Mouse (Mus musculus): Measurements from ENCODE around the gene Gm3138. TPM values are rescaled to one million over a fixed set of nuclear protein-coding genes. Genes with fewer than 3 reads are reported as not detected.

The Gm3138 gene
- polyA plus RNA-seq (2014; fragmentation: Illumina TruSeq; extraction: RNeasy Lipid Tissue Mini Kit (QIAGEN cat#74804); ENCODE audit: low read depth, low replicate concordance), result not detected

DNA sequence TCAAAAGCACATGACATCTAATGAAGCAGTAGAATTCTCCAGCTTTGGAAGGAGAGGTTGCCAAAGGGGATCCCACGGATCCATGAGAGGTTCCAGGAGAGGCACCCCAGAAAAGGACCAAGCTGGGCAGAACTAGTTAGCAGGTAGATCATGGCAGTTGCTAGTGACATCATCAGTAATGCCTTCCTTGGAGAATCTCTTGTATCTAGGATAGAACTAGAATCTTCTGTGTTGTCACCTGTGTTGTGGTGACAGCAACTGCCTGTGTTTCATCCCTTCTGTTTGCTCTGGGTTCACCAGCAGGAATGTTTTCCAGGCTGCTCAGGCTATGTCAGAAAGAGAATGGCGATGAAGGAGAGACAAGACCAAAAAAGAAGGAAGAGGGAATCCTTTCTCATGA is at the start of gene Gm3138:
Gene Gm3138, plus strand, starts transcription at position 301 of the 400 bp plus-strand sequence.

Other genes starting within 250 kb of the Gm3138 start
- gene Gm5796, start 225.7 kb upstream of the Gm3138 start, polyA plus RNA-seq (2014; fragmentation: Illumina TruSeq; extraction: RNeasy Lipid Tissue Mini Kit (QIAGEN cat#74804); ENCODE audit: low read depth, low replicate concordance), result not detected
- gene Gm3115, start 165.5 kb upstream of the Gm3138 start, polyA plus RNA-seq (2014; fragmentation: Illumina TruSeq; extraction: RNeasy Lipid Tissue Mini Kit (QIAGEN cat#74804); ENCODE audit: low read depth, low replicate concordance), result not detected
- gene Gm8108, start 139.1 kb upstream of the Gm3138 start, polyA plus RNA-seq (2014; fragmentation: Illumina TruSeq; extraction: RNeasy Lipid Tissue Mini Kit (QIAGEN cat#74804); ENCODE audit: low read depth, low replicate concordance), result not detected
- gene Gm3127, start 84.6 kb upstream of the Gm3138 start, polyA plus RNA-seq (2014; fragmentation: Illumina TruSeq; extraction: RNeasy Lipid Tissue Mini Kit (QIAGEN cat#74804); ENCODE audit: low read depth, low replicate concordance), result not detected
- not detected for gene Gm2974, start 67.1 kb upstream of the Gm3138 start, polyA plus RNA-seq (2014; fragmentation: Illumina TruSeq; extraction: RNeasy Lipid Tissue Mini Kit (QIAGEN cat#74804); ENCODE audit: low read depth, low replicate concordance)
- not detected for gene Gm3149, start 67.7 kb downstream of the Gm3138 start, polyA plus RNA-seq (2014; fragmentation: Illumina TruSeq; extraction: RNeasy Lipid Tissue Mini Kit (QIAGEN cat#74804); ENCODE audit: low read depth, low replicate concordance)
- not detected for gene 2610042L04Rik, start 85.1 kb downstream of the Gm3138 start, polyA plus RNA-seq (2014; fragmentation: Illumina TruSeq; extraction: RNeasy Lipid Tissue Mini Kit (QIAGEN cat#74804); ENCODE audit: low read depth, low replicate concordance)
- not detected for gene Gm3159, start 147.9 kb downstream of the Gm3138 start, polyA plus RNA-seq (2014; fragmentation: Illumina TruSeq; extraction: RNeasy Lipid Tissue Mini Kit (QIAGEN cat#74804); ENCODE audit: low read depth, low replicate concordance)
- gene Gm3164, start 165.8 kb downstream of the Gm3138 start, polyA plus RNA-seq (2014; fragmentation: Illumina TruSeq; extraction: RNeasy Lipid Tissue Mini Kit (QIAGEN cat#74804); ENCODE audit: low read depth, low replicate concordance), result not detected
- not detected for gene Gm3173, start 181.4 kb downstream of the Gm3138 start, polyA plus RNA-seq (2014; fragmentation: Illumina TruSeq; extraction: RNeasy Lipid Tissue Mini Kit (QIAGEN cat#74804); ENCODE audit: low read depth, low replicate concordance)
- gene Gm3182, start 232.1 kb downstream of the Gm3138 start, polyA plus RNA-seq (2014; fragmentation: Illumina TruSeq; extraction: RNeasy Lipid Tissue Mini Kit (QIAGEN cat#74804); ENCODE audit: low read depth, low replicate concordance), result not detected

Measured in adrenal gland, adult 10 weeks (tissue).